Mouse (Mus musculus) erythroblast, embryonic 14.5 days (primary cell): Measurements from ENCODE around the gene Veph1.

ENCODE experiments used
- GATA1 ChIP-seq: IDR thresholded peaks from 2 replicates; pipeline ENCODE4 v1.6.1; 2012; ENCODE audit warnings: low read length, inconsistent platforms, mixed read lengths
- TAL1 ChIP-seq: IDR thresholded peaks from 3 replicates; pipeline ENCODE4 v1.6.1; 2012; ENCODE audit warnings: low read length, inconsistent platforms, mixed read lengths

DNA sequence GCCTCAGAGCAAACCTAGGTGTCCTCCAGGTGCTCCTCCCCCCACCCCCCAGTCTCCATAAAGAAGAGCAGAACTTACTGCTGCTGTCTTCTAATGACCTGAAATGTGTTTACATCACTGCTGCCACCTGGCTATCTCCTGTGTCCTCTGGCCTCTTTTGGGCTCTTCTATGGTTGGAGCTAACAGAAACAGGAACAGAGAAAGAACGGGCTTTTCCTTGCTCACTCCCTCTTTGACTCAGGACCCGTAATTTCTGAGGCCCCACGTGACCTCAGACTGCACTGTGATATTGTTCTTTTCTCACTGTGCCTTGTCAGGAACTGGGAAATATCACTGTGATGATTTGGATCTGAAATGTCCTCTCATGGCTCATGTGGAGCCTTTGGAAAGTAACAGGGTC, 271.2 kb downstream of the Veph1 start:
- TF ChIP-seq TAL1 (no peak), GATA1 (no peak)
